Mouse (Mus musculus): ENCODE data around the gene Uimc1. TPM values are rescaled to one million over a fixed set of nuclear protein-coding genes. Genes with fewer than 3 reads are reported as not detected.
A peak's percentile ranks its signal among the peaks of the same experiment; 100 is the strongest.

The Uimc1 gene
- total RNA-seq, 2 experiments from 2014 or later, result 21.9 to 26.7 TPM

DNA sequence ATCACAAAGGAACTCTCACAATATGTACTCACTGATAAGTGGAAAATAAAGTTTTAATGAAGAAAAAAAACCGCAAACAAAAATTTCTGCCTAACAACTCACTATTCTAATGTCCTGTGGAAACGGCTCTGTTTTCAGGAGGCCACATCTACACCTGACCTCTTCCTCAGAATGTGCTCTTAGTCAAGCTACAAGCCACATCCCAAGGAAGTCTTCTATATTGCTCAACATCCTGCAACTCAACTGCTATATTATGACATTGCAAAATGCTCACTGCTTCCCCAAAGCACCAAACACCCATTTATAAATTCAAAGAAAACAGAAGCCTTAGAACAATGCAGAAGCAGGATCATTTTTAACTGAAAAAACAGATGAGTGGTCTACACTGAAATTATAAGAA is 60.1 kb downstream of the Uimc1 start:
- DNase-seq, result no peak

DNA sequence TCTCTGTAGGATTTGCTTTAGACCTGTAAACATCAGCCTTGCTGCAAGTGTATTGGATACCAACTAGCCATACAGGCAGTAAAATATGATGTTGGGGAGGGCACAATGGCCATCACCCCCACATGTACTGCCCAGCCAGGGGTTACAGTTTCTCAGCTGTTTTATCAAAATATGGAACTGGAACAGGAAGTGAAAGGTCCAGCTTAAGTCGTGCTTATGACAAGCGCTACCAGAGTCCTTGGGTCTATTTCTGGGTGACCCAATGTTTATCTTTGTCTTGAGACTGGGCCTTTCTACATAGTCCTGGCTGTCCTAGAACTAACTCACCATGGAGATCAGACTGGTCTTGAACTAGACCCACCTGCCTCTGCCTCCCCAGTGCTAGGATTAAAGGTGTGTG is 75.9 kb downstream of the Uimc1 start:
- no peak for DNase-seq

DNA sequence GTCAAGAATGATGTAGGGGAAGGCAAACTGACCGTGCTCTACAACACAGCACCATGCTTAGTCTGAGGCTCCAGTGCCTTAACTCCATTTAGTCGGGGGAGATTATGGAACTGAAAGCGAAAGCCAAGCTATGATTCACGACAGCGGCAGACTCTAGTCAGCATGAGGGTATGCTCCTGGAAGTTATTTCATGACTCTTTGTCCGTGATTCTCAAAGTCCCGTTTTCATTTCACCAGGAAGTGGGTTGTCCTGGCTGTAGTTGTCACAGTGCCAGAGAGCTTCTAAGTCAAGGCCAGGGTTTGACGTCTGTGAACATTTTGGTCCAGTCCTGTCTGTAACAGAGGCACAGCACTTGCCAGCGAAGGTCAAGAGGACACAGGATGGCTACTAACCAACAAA is 77.4 kb downstream of the Uimc1 start:
- DNase-seq, result no peak

DNA sequence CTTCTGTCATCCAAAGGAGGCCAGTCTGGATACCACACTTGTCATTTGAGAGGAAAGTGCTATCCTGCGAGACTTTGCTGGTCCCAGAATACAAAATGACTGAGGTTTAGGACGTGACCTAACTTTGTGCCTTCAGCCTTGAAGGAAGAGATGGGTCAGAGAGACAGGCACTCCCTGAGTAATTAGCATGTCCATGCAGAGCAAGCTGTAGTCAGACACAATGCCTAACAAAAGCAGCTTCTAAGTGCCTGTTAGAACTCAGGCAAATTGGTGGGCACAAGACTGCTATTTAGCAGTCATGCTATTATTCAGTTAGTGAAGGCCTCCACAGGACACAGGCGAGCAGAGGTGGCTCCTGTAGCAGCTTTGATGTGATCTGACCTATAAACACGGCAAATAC is 77.8 kb downstream of the Uimc1 start:
- DNase-seq, result no peak

DNA sequence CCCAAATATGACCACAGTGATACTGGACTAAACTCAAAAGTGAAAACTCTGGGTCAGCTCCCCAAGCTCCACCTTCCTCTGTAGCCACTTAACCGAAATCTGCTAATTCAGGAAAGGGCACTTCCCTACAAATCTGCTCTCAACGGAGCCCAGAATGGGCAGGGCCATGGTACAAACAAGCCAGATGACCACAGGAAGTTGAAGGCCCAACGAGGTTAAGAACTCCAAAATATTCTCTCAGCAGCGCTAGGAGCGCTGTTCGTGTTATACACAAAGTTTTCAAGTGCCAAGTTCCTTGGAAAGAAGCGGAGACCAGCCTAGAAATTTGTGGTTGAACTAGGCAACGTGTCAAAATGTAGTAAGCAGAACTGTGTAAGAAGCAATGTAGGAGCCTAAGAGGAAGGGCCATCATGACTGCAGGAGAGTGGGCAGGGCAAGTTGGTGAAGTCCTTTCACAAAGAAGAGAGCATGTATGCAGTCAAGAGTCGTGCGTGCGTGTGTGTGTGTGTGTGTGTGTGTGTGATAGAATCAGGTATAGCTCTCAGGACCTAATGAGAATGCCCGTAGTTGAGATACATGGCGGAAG is 78.8 kb downstream of the Uimc1 start, which contains the start of gene Hk3:
Gene Hk3 (minus strand): TSS at position 192 of the 586 bp plus-strand sequence.
- DNase-seq, result no peak

DNA sequence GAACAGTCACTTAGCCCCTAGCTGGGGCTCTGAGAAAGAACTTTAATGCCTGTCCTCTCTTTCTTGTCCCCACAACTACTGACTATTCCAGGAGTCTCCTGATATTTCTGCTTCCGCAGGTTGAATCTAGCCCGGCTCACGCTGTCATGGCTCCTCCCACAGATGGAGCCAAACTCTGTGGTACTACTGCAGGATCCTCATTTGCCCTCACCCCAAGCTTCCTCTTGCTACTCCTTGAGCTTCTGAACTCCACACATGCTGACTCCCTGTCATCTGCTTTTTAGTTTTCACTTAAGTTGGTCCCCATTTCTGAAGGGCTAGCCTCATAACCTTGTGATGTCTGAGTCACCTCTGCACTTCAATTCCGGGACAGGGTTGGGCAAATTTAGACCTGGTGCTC is 80.0 kb downstream of the Uimc1 start:
- DNase-seq, result no peak

DNA sequence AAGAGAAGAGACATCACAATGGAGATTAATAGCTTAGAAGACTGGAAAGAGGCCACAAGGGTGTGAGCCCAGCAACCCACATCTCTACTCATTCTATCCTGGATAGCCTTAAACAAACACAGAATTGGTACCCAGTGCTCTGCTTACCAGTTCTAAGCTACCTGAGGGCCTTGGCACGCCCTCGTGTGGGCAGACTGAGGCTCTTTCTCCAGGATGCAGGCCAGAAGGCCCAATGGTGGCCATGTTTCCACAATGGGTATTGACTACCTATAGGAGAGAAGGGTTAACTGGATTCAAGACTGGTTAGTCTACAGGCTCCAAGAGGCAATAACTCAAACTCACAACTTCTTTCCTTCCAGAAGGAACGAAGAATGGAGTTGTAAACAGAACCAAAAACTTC is 80.9 kb downstream of the Uimc1 start:
- no peak for DNase-seq

DNA sequence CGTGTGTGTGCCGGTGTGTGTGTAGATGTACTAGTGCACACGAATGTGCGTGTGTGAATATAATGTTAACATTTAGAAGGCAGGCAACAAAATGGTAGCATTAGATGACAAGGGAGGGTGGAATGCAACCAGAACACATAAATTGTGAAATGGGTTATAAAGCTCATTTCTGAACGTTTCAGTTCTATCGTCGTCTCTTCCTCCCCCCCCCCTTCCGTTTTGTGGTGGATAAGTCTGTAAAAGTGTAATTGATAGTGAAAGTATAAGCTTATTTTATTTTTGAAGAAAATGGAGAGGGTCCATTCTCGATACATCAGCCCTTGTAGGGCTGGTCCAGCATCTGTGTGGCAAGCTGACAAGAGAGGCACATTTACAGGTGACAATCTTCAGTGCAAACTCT is 81.4 kb downstream of the Uimc1 start:
- DNase-seq, result no peak

DNA sequence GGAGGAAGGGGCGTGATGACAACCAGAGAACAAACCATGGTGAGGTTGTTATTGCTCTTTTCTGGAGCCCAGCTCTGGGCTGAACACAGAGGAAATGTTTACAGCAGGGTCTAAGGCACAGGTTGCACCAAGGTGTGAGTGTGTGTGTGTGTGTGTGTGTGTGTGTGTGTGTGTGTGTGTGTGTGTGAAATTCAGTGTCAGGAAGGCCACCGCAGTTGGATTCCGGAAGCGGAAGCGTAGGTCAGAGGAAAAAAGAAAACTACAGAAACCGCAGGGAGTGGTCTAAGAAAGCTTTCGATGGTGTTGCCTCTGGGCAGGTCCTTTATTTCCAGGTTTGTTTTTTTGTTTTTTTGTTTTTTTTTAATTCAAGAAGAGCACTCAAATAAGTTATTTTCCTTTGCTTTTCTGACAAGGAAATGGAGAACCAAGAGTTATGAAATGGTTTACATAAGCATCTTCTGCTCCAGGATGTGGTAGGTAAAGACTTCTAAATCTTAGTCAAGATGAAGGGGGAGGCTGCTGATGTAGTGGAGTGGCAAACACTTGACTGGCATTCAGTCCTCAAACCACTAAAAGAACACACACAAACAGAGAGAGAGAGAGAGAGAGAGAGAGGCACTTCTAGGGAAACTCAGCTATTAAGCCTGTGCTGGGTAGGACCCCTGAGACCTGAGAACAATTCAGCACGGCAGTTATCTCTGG is 82.1 kb downstream of the Uimc1 start:
- no peak for DNase-seq

DNA sequence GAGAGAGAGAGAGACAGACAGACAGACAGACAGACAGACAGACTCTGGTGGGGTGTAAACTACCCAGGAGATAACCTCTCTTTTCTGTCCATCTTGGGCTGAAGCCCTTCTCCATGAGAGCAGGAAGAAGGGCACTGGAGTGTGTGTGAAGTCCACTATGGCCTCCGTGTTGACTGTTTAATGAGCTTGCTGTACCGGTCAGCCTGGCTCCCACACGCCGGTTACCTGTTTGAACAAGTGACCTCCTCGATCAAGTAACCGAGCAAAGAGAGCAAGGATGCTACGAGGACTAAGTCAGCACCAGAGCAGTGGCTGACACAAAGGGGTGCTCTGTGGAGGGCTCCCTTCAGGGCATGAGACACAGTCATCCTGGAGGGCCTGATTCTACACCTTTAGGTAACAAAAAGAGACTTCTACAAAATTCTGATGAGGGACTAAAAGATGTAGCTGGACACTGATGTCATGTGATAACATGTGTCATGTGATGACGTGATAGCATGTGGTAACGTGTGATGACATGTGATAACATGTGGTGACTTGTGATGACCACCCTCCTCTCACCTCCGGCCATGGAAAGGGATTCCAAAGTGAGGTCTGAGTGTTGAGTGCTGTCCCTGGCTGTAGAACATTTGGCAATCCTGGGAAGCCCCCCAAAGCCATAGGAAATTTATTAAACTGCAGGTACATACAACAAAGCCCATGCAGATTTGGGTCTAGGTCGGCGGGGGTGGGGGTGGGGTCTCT is 82.8 kb downstream of the Uimc1 start:
- no peak for DNase-seq

DNA sequence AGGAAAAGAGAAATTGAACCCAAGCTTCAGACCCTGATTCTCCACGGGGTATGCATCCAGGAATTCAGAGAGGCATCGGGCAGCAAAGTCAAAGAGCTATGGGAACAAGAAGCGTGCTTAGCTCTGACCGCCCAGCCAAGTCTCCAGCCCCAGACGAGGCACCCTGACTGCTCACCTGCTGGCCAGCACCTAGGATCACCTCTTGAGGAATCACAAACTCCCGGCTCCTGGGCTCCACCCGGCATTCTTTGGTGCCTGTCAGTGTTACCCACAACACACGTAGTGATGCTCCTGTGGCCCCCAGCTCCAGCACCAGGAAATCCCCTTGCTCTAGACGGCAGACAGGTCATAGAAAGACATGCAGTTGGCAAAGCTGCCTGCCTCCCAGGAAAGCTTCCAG is 85.6 kb downstream of the Uimc1 start:
- no peak for DNase-seq

DNA sequence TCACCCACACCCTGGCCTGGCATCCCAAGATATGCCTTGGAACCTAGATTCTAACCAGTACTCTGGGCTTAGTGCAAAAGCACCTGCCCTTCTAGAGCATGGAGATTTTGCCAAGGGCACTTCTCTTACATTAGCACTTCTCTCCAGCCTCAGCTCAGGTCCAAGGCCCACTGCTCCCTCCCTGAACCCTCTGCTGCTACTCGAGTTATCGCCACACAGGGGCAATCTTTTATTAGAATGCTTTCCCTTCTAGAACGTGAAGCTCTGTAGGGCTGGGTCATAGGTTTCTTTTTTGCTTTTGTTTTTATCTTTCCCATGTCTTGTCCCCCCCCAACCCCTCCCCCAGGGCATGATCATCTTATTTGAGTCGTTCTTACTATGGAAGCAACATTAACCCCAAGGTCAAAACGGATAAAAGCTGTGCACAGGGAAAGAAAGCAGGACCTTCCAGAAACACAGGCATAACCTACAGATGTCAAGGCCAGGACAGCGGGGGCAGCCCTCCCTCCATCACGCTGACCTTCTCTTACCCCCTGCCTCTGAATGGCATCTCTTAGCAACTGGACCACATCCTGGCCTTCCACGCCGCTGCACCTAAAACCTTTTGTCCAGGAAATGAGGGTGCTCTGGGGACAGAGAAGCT is 86.3 kb downstream of the Uimc1 start:
- DNase-seq, result no peak

DNA sequence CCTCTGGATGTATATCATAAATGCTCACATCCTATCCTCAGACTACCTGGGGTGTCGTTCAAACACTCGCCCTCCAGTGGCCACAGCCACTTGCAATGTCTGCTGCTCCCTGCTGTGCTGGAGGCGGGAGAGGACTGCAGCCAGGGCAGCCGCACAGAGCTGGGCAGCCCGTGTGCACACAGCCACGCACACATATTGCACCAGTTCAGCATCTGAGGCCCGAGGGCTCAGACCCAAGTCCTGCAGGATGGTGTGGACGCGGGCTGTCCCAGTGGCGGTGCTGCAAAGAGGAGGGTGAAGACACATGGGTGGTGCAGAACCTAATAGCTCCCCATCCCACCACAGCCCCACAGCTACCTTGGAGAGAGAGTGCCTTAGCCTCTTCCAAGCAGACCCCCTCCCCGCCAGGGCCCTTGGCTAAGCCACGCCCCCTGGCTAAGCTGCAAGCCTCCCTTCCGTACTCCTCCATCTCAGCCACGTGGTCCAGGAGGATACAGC is 88.1 kb downstream of the Uimc1 start:
- no peak for DNase-seq

DNA sequence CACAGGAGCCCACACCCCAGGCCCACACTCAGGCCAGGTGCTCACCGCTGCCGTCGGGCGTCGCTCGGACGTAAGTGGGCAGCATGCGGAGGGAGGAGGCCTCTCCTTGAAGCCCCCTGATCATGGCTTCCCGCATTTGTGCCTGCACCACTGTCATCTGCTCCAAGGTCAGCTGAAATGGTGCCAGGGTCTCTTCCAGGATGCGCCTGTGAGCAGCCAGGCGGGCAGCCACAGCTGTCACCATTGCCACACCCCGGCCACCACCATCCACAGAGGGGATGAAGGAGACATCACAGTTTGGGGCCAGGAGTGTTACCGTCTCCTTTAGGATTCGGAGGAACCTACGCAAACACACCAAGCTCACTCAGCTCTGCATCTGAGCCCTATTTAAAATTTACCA is 89.0 kb downstream of the Uimc1 start:
- DNase-seq, result no peak

DNA sequence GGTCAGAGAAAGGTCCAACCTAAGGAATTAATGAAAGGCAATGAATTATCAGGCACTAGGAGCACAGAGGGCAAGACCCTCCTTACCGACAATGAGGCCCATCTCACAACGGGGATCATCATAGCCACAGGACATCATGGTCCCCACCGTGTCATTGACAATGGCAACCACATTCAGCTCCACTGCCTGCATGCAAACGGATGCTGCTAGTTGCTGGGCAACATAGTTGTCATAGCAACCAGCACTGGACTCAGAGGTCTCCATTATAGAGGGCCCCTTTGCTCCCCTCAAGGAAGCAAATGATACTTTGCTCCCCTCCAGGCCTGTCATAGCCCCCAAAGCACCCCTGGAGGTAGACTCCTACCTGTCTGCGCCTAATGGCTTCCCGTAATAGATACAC is 91.5 kb downstream of the Uimc1 start:
- DNase-seq, result peak in 1 of 2 experiments; percentile 2

DNA sequence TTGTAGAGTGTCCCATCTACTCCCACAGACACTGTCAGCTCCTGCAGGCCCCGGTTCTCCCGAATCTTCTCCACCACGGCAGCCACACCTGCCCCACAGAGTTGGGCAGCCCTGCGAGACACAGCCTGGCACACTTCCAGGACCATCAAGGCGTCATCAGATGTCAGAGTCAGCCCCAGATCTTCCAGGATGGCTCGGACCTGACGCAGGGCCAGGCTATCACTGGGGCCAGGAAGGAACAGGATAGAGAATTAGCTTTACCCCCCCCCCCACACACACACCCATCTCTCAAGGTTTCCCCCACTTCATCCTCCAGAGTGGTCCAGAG is 93.7 kb downstream of the Uimc1 start:
- no peak for DNase-seq

DNA sequence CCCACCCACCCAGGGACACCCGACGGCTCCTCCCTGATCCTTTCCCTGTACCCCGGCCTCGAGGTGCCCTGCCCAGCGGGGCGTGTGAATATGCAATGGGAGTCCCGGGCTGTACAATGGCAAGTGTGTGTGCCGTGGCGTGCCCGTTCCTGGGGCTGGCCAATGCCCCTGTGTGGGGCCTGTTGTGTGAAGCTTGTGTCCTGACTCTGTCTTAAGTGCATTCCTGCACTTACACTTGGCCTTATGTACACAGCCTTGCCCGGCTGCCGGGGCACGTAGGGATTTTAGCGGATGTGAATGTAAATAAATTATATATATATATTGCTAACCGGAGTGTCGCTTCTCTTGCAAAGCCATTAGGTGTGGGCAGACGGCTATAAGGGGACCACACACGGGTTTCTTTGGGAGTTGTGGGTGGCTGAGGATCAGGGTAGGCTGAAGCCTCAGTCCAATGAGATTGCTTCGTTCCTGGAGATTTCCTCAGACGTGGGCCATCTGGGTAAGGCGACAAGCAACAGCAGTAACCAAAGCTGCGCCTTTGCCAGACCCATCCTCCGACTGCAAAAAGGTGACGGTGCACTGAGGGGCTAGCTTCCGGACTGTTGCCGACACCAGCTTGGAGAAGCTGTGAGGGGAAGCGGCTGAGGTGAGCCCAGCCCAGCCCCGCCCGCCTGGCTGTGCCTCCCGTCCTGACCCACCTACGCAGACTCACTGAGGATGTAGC is 94.2 kb downstream of the Uimc1 start:
- DNase-seq, result peak in 1 of 2 experiments; percentile 20

DNA sequence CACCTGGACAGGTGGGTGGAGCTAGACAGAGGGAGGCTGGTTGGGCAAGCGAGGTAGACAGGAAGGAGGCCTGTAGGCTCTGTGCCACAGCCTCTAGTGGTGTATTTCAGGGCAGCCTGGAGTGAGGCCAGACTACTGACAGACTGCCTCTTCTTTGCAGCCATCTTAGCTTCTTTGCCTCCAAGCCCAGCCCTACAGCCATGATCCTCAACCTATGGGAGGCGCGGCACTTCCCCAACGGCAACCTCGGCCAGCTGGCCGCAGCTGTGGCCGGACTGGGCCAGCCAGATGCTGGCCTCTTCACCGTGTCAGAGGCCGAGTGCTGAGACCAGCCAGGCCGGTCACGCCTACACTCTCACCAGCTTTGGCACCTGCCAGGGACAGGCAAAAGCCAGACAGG is 95.5 kb downstream of the Uimc1 start:
- peak in 1 of 2 experiments; percentile 7 for DNase-seq

DNA sequence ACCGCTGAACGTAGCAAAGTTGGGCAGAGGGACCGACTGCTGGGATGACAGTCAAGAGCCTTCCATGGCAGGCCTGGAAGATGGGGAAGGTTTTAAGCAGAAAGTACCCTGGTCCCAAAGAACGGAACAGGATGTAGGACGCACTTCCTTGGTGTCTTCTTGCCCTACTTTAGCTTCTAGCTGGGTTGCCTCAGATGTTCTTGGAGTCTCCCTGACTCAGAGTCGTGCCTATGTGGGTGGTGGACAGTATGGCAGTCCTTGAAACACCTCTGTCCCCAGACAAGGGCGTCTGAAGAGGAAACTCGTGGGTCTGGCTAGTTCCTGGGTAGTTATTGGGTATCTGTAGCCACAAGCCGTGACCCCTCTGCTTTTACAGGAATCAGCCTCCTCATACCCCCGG is 98.0 kb downstream of the Uimc1 start:
- DNase-seq, result no peak

DNA sequence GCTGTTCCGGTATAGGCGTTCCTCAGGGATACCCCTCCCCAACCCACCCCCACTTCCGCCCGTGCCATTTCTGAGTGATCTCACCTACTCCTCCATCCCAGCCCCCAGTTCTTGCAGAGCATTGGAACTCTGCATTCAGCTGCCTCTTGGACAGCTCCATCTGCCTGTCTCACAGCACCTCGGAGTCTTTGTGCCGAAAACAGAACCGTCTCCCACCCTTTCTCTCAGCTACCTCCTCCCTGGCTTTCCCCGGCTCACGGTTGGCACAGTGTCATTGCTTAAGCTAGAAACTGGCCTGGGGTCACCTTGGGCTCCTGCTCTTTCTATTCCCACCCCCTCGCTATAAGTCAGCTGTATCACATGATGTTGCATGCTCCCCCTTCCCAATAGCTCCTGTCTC is 99.7 kb downstream of the Uimc1 start:
- DNase-seq, result no peak

DNA sequence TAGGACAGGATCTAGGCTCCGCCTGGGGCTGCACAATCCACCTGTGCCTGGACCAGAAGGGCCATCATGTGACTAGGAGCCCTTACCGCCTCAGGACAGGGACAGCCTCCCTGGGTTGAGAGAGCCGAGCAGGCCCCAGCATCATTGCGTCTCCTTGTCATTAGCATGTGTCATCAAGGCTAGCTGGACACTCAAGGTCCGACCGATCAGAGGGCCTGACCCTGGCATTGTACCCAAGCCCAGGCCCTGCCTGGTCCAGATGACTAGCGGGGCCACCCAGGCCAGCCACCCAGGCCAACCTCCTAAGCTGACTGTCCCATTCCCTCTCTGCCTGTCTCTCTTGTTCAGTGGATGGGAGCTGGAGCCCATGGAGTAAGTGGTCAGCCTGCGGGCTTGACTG is 102.5 kb downstream of the Uimc1 start:
- DNase-seq, result no peak

DNA sequence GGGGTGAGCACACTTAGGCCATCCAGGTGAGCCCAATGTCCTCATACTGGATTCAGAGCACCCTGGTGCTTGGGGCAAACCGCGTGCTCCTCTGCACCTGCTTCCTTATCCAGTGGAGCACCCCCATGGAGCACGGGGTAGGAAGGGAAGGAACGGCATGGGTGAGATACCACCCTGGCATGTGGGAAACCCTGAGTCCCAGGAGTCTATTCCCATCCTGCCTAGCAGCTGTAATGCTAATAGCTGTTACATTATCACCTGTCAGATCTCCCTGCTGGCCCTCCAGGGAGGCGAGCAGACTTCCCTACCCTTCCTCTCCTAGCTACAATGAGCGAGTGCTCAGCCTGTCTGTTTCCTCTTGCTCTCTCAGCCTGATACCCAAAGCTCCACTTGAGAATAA is 104.9 kb downstream of the Uimc1 start:
- DNase-seq, result no peak

DNA sequence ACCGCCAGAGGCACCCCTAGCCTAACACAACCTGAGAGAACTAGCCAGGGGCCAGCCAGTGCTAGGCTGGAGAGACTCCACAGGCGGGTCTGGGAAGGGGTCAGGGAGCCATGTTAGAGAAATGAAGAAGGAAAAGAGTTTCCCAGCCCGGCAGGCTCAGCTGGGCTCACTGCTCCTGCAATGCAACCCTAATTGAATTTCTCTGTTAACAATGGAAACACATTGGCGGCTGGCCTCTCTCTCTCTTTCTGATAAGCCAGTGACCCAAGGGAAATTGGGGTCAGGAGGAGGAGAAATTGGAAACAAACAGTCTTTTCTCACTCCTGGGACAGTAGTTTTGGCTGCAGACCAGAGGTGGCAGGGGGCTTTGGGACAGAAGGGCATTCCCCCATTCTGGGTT is 105.5 kb downstream of the Uimc1 start:
- no peak for DNase-seq

Data from layer of hippocampus, postnatal 36 days (tissue).